Mouse (Mus musculus) regulatory T cell (primary cell): Measurements from ENCODE around the gene Nabp1.

Source experiments
- in situ Hi-C: fragments of 300-600 bp; cut with MboI, MseI; formaldehyde crosslinking; loops from one replicate; pipeline ENCODE4 v1.15.1; 2025; ENCODE audit warnings: high pct_unique_total_duplicates

The Nabp1 gene

DNA sequence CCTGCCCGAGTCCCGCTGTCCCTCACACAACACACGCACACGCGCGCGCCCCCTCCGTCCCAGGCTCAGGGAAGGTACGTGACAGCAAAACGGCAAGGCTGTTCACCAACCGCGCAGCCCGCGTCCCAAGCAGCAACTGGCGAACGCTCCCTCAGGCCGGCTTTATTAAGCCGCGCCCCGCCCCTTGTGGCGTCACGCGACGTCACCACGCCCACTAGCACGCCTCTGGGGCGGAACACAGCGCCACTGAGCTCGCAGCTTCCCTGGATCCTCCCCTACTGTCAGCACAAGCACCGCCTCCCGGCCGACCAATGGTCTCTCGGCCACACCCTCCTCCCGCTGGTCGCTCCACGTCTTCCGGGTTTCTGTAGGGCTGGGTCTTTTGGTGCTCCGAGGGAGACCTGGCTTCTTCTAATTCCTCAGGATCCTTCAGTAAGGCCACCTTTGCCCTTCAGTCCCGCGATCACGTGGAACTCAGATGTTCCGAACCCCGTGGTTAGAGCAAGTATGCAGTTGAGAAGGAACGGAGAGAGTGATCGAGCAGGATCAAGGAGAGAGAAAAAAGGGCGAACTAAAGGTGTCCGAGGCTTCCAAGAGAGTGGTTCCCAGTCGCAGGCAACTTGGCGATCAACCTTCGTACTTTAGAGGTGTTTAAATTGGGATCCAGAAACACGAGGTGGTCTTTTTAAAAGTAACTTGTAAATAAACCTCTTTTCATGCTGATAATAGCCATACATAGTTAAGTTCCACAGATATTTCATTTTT, at the start of gene Nabp1:
TSS of gene Nabp1 (minus strand) at position 164 of the 765 bp plus-strand sequence.
- in situ Hi-C loops, result loop anchor here (5.0 kb wide), 1 partner anchor 34 kb away; no protein-coding TSS in a partner anchor

- in situ Hi-C loops, result no loop called here
These were observed 47.5 kb upstream of the Nabp1 start for GRCm38 (mm10) chr1:51525563-51526265.

DNA sequence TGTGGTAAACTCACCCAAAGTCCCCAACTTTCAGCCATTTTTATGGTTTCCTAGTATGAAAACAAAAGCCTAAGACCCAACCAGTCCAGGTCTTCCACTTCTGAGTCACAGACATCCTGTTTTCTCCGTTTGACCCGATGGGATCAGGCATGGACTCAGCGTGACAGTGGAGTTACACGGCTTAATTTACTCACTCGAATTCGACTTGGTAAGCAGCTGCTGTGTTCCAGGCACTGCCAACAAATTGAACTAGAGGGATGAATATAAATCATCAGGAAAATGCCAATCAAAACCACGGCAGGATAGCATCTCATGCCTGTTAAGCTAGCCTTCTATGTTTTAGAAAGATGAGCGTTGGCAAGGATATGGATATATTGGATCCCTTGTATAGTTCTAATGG, 43.4 kb upstream of the Nabp1 start:
- in situ Hi-C loops, result no loop called here

- in situ Hi-C loops, result no loop called here
These were observed 42.1 kb upstream of the Nabp1 start for GRCm38 (mm10) chr1:51520246-51520780.

GRCm38 (mm10) chr1:51519112-51519511, 40.9 kb upstream of the Nabp1 start:
- in situ Hi-C loops, result no loop called here

DNA sequence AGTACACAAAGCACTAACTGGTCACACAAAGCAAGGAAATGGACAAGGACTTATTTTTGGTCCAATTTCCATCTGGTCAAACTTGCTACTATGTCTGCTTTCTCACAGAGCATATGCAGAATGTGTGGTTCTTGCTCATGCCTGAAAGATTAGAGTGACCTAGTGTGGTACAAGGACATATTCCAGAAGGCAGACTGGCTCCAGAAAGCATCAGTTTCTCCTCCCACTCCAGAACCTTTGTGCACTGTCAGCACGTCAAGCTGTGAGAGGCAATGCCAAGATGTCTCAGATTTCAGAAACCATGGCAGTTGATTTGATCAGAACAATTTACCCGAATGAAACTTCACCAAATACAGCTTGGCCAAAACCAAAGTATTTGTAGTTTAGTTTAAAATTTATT, 37.4 kb upstream of the Nabp1 start:
- in situ Hi-C loops, result no loop called here

- in situ Hi-C loops, result no loop called here
These were observed 36.8 kb upstream of the Nabp1 start for GRCm38 (mm10) chr1:51515041-51515440.

- in situ Hi-C loops, result loop anchor here (5.0 kb wide), 1 partner anchor 37 kb away; the partner anchor contains the start of gene Nabp1
These were observed 36.2 kb upstream of the Nabp1 start for GRCm38 (mm10) chr1:51514379-51514778.

DNA sequence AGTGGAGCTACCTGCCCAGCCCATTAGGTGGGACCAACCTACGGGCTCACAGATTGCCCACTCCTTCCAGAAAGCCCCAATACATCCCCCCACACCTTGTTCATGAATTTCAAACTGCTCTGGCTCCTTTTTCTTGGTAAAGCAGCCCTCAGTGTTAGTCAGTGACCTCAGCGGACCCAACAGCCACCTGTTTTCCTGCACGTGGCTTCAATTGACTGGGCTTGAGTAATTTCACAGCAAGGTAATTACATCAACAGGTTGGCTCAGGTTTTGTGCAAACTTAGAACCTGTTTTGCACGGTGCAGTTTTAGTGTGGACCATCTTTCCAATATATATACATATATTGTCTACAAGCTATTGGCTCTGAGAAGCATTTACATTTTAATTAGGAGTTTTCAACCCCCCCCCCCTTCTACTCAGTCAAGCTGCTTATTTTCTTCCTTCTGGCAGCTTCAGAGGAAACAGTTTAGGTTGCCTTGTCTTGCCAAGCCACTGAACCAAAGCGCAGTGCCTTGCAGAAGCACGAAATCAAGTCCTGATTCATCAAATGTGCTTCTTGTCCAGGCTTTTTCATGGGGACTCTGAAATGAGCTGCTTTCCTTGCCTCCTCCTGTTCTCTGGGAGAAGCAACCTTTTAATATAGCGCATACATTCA, 35.0 kb upstream of the Nabp1 start:
- in situ Hi-C loops, result loop anchor here (5.0 kb wide), 1 partner anchor 36 kb away; the partner anchor contains the start of gene Nabp1

- in situ Hi-C loops, result loop anchor here (5.0 kb wide), 1 partner anchor 35 kb away; the partner anchor contains the start of gene Nabp1
These were observed 34.1 kb upstream of the Nabp1 start for GRCm38 (mm10) chr1:51512326-51512725.

DNA sequence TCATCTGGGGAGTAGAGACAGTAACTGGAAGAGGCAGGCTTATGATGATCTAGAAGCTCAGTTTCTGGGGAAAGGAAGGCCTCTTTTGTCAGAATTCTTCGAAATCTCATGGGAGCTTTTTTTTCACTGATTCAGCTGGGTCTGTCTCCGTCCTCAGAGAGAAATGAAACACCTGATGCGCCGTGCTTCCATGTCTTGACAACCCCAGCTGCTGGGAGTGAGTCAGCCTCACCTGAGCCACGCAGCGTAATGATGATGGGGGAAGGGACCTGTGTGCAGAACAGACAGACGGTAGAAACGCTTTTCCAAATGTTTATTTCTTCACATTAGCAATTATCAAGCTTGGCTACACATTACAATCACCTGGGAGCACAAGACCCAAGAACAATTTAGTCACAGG, 31.6 kb upstream of the Nabp1 start:
- in situ Hi-C loops, result loop anchor here (5.0 kb wide), 1 partner anchor 32 kb away; the partner anchor contains the start of gene Nabp1

- in situ Hi-C loops, result no loop called here
These were observed 30.9 kb upstream of the Nabp1 start for GRCm38 (mm10) chr1:51509083-51509482.

GRCm38 (mm10) chr1:51508543-51508942, 30.3 kb upstream of the Nabp1 start:
- in situ Hi-C loops, result no loop called here

- in situ Hi-C loops, result no loop called here
These were observed 29.2 kb upstream of the Nabp1 start for GRCm38 (mm10) chr1:51507436-51507835.

DNA sequence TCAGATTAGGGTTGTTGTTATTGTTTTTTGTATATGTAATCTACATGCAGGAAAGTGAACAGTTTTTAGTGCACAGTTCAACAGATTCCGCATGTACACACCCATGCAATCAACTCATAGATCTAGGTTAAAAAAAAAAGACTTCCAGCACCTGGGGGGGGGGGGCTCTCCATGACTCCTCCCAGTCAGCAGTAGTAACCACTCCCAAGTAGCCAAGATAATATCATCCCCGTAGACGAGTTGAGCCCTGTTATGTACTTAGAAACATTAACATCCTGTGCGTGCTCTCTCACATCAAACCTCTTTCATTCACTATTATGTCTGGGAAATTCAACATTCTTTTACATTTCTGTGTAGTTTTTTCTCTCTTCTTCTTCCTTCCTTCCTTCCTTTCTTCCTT, 28.0 kb upstream of the Nabp1 start:
- in situ Hi-C loops, result no loop called here

DNA sequence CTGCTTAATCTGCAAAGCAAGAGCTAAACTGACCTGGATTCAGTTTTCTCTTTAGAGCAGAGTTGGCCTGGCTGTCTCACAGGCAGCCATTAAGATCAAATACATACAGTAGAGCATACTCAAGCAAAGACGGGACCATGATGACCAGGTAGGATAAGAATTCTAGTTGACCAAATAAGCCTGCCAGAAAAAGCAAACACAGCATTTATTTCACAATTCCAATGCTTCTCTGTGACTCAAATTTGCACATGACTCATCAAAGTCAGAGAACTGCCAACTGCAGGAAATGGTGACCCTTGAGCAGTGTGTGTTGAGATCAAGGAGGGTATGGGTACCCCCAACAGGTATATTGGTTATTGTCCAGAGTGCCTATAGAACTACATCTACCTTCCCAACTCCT, 27.4 kb upstream of the Nabp1 start:
- in situ Hi-C loops, result no loop called here

DNA sequence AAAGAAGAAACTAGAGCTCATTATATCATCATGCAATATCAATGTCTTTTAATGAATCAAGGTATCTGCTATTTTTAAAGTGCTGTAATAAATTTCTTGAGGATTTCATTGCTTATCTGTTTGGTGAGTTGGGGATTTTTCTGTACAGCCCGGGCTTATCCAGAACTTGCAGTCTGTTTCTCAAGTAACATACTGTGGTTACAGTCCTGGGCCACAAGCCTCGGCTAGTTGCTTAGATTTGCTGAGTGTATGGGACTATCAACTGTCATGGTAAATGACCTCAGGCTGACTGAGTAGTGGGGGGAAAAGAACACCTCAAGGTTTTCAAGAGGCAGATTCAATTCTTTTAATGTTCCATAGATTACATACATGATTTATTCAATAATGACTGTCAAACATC, 24.8 kb upstream of the Nabp1 start:
- in situ Hi-C loops, result no loop called here

DNA sequence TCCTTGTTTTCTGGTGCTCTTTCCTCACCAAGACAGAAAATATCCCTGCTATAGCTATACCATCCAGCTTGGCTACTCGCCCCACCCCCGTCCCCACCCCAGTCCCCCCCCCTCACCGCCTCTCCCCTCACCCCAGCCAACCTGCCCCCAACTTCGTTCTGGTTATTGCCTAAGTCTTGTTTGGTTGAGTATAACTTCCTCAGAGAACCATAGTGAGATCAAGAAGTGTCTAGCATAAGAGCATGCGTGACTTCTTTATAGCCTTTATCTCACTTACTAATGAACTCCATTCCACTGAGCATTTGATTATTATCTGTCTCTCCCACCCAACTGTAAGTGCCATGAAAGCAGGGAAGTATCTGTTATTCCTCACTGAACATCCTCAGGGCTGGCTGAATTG, 24.1 kb upstream of the Nabp1 start:
- in situ Hi-C loops, result no loop called here

- in situ Hi-C loops, result no loop called here
These were observed 23.0 kb upstream of the Nabp1 start for GRCm38 (mm10) chr1:51501251-51501650.

DNA sequence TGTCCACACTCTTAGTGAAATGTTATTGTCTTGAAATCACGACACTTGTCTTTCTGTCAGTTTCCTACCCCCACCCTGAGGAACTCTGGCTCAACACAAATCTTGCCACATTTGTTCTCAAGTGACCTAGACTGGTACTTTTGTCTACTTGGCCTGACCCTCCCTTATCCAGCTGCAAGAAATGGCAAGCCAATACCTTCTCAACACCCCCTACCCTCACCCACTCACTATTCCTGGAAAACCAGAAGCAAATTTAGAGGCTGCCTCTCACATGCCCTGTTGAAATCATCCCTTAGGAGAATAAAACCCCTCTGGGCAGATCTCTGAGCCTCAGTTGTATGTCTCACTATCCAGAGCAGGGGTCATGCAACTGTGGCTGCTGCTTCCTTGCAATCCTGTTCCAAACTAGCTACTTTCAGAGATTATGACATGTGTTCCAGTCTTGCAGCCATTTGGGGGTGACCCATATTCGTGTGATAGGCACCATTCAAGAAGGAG, 20.4 kb upstream of the Nabp1 start:
- in situ Hi-C loops, result no loop called here

GRCm38 (mm10) chr1:51496163-51496562, 17.9 kb upstream of the Nabp1 start:
- in situ Hi-C loops, result no loop called here
